Mouse (Mus musculus) left cerebral cortex, adult 11 months (tissue): Measurements from ENCODE around the gene Sdhc.
A peak's percentile ranks its signal among the peaks of the same experiment; 100 is the strongest.
"Not testable (repeated sequence)": the region's sequence is repeated elsewhere in the genome, so short reads cannot be mapped to it uniquely, and the experiment has no call there.

Experiments
- DNase-seq: peaks from one replicate; pipeline ENCODE4 v3.0.0; 2022; ENCODE audit warnings: low spot score

Sdhc gene

GRCm38 (mm10) chr1:171112986-171113385 is 37.4 kb downstream of the Sdhc start:
- no peak for DNase-seq

GRCm38 (mm10) chr1:171111781-171112575 is 38.4 kb downstream of the Sdhc start:
- DNase-seq = no peak

DNA sequence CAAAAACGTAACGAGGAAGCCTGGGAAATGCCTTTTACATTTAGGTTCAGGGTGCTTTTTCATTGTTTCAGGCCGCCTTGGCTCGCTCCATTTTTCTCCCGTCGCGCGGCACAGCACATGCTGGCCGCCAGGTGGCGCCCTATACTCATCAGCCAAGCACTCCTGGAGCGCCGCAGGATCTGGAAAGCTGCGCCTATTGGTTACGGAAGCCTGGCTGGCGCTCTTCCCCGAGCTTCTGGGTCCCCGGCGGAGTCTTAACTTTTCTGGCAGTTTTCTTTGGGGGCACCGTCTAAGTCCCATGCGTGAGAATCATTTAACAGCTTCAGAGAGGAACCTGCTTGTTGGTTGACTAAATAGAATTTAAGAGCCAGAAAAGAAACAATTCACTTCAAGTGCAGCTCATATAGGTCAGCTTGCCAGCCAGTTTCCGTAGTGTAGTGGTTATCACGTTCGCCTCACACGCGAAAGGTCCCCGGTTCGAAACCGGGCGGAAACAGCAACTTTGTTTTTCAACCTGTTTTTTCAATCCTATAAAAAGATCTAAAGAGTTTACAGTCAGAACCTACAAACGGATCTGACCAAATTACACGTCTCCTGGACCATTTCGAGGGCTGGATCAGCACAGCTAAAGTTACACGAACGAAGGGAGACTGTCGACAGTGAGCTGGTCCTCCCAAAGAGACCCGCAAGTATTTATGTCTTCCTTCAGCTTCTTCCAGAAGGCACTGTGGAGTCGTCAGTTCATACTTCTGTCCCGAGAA is 39.2 kb downstream of the Sdhc start:
- DNase-seq = peak; percentile 97

DNA sequence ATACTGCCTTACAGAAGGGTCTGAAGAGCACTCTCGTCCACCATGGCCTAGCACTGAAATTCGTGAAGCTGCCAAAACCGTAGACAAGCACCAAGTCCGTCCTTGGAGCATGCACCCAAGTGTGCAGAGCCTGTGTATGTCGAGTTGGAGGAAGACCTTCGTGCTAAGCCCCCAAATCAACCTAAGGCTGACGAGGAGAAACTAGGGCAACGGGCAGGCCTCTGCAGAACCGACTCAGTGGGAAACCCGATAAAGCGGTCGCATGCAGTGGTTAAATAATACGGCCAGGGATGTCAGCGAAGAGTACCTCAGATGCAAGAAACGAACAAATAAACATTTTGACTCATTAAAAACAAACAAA is 39.8 kb downstream of the Sdhc start:
- peak; percentile 27 for DNase-seq

- no peak for DNase-seq
Observed at GRCm38 (mm10) chr1:171109620-171110019, 40.8 kb downstream of the Sdhc start.

DNA sequence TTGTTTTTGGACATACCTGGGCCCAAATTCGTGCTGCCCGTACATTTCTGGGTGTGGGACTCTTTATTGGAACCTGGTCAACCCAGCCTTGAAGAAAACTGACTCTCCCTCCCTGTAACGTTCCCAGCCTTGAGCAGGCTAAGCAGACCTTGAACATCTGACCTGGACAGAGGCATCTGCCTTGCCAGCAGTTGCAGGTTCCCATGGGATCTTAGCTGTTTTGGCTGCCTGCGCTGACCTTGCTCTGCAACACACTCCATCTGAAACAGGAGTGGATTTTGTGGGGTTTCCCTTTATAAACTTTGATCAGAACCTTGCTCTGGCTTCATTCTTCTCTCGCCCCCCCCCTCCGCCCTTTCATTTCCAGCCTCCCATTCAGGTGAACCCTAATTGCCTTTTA is 45.2 kb downstream of the Sdhc start:
- DNase-seq = no peak

GRCm38 (mm10) chr1:171103179-171103840 is 47.1 kb downstream of the Sdhc start:
- no peak for DNase-seq

- peak; percentile 83 for DNase-seq
Observed at GRCm38 (mm10) chr1:171102547-171103177, 47.7 kb downstream of the Sdhc start.

DNA sequence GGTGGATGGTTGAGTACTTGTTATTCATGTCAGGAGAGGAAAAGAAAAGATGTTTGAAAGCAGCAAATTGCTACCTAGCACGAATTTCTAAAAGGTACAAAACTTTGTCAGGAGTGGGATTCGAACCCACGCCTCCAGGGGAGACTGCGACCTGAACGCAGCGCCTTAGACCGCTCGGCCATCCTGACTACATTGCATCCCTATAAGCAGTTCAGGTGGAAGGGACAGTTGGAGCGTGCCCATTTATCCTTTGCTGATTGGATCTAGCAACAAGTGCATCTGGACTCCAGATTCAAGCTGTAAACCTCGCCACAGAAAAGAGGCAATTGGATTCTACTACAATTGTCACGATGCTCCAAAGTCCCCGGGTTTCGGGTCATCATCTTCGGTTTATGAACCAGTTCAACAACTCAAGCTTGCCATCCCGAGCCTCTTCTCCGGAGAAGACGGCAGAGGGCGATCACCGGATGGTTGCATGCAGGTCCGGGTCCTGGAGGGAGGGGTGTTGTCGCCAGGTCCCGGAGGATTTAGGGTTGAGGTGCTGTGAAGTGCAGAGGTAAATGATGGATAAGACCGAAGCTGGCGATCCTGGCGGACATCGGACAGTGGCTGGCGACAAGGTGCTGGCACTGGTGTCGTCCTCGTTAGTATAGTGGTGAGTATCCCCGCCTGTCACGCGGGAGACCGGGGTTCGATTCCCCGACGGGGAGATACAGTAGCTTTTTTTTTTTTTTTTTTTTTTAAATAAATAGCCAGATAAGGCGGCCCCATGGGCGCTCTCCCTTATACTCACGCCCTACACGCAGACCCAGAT is 48.5 kb downstream of the Sdhc start:
- peak; percentile 79 for DNase-seq

- no peak for DNase-seq
Observed at GRCm38 (mm10) chr1:171101033-171101432, 49.4 kb downstream of the Sdhc start.

DNA sequence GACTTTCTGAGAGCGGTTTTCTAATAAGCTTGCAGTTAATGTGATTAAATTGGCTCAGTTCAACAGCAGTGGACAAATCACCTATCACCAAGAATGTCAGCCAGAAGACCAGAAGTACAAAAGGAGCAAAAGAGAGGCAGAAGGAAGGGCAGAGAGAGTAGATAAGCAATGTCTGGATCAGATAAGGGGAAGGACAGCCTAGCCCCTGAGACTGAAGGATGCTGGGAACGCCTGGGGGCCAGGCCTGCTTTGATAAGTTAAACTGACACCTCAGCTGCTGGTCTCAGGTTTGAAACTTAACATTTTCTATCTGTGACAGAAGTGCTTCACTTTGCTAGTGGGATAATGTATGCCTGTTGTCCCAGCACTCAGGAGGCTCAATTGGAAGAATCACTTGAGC is 52.8 kb downstream of the Sdhc start:
- DNase-seq = no peak

DNA sequence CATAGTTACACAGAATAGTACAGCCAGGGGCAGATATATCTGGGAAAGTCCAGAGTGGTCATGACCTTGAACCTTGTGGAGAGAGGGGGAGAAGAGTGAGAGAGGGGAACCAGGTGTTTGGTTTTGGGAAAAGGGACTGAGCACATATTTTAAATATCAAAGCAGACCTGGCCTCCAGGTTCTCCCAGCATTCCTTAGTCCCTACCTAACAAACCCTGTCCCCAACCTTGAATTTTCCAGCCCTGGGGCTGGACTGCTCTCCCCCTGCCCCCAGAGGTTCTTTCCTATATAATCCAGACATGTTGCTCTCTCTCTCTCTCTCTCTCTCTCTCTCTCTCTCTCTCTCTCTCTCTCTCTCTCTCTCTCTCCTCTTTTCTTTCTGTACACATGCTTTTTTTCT is 53.3 kb downstream of the Sdhc start:
- DNase-seq = no peak

GRCm38 (mm10) chr1:171096110-171096964 is 54.1 kb downstream of the Sdhc start:
- no peak for DNase-seq

GRCm38 (mm10) chr1:171094424-171094823 is 56.0 kb downstream of the Sdhc start:
- DNase-seq = no peak

- DNase-seq = no peak
Observed at GRCm38 (mm10) chr1:171090761-171091160, 59.6 kb downstream of the Sdhc start.

DNA sequence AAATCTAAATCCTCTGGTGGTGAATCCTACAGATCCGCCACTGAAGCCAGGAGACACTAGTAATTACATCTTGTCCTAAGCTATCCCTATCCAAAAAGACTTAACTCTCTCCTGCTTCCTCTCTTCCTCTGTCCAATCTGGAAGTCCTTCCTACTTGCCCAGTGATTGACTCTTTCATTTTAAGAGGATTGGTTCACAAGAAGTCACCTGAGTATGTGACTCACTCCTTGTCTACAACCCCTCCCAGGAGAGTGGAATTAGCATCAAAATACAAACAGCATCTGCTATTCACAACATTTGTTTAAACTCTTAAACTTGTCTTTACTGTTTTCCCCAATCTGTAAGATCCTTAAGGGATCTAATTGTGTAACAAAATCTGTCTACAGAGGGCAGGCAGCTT is 60.5 kb downstream of the Sdhc start:
- no peak for DNase-seq

DNA sequence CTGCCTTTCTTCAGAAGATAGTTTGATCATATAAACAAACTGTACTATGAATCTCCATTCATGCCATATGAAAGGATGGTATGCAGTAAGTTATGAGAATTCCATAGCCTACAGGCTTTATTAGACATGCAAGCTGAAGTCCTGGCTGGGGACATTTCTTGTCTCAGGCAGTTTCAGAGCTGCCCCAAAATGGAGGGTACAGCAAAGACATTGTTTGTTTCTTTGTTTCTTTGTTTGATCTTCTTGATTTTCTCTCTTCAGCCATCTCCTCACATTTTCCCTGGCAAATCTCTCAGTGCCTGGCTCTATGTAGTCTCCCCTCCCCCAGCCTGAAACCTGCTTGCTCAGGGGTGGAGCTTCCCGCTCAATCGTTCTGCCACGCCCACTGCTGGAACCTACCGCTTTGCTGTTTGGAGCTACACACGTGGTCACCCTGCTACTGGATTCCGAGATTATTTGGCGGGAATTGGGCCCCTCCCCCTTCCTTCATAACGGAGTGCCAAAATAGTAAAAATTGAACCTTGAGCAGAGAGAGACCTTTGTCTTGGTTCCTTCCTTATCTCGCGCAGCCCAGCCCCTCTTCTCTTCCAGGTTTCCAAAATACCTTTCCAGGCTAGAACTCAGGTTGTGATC is 62.0 kb downstream of the Sdhc start:
- not testable (repeated sequence) for DNase-seq

- DNase-seq = no peak
Observed at GRCm38 (mm10) chr1:171085718-171086117, 64.7 kb downstream of the Sdhc start.

DNA sequence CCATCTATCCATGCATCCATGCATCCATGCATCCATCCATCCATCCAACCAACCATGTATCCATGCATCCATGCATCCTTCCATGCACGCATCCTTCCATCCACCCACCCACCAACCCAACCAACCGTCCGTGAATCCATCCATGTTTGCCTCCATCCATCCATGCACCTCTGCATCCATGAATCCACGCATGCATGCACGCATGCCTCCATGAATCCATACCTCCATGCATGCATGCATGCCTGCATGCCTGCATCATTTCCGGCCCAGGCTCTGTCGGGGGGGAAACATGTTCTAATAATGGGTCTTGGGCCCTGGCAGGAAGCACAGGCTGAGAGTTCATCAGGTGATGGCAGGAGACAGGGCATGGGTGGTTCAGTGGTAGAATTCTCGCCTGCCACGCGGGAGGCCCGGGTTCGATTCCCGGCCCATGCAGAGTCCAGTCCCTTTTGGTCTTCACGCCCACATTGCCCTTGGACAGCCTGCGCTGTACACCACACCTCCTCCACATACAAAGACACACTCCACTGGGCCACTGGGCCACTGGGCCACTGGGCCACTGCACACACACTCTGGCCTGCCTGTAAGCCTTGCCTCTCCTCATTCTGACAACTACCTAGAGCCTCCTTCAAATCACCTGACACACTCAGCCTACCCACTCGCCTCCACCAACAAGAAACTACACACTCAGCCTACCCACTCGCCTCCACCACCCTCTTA is 68.7 kb downstream of the Sdhc start:
- DNase-seq = not testable (repeated sequence)
